Mouse (Mus musculus) c-Kit-positive CD71-negative TER-119-negative erythroid progenitor cells, embryonic 14.5 days (primary cell): ENCODE results near the gene Smim5.
"Not testable (repeated sequence)": the region's sequence is repeated elsewhere in the genome, so short reads cannot be mapped to it uniquely, and the experiment has no call there.

Experiments used
- DNase-seq: peaks from one replicate; pipeline ENCODE4 v3.0.0-alpha.2; 2013; ENCODE audit warnings: low read depth

The Smim5 gene

DNA sequence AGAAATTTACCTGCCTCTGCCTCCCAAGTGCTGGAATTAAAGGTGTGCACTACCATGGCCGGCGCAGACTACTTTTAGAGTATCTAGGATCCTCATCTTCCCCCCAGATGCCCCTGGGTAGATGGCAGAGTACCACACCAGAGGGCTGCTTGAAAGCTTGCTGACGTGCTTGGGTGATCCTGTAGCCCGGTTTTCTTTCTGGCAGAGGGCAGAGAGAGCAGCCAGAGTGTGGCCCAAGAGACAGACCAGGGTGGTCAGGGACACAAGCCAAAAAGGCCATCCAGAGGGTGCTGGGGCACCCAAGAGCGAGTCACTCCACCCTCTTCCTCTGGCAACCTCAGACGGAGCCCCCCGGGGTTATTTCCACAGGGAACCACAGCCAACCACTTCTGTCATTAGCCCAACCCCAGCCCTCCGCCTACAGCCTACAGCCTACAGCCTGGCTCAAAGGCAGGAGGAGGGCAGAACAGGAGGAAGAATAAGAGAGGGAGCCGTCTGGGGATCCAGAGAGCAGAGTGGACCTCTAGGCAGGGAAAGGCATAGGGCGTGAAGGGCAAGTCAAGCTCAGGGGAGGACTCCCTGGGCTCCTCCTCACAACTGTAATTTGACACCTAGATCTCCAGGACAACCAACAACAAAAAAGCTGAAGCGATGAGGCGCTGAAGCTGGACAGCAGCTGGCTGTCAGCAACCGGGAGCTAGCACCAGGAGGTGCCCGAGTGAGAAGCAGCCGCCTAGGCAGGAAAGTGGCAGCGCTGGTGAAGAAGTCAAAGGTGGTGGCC, at the start of gene Smim5:
Smim5 (plus strand) TSS at position 481 of the 781 bp plus-strand sequence.
- DNase-seq, result no peak

DNA sequence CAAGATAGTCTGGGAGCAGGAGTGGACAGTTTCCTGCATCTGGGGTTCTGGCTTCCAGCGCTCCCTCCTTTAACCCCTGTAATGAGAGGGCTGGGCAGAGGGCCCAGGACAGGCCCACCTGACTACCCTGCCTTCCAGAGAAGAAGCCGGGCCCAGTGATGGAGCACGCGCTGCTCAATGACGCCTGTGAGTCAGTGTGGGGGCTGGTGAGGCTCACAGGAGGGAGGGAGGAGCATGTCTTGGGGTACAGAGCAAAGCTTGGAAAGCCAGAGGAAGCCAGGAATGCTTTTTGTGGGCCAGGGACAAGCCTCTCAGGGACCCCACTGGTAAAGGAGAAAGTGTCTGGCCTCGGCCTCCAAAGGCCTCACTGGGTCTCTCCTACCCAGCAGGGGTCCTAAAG, 45.1 kb upstream of the Smim5 start:
- DNase-seq, result no peak

DNA sequence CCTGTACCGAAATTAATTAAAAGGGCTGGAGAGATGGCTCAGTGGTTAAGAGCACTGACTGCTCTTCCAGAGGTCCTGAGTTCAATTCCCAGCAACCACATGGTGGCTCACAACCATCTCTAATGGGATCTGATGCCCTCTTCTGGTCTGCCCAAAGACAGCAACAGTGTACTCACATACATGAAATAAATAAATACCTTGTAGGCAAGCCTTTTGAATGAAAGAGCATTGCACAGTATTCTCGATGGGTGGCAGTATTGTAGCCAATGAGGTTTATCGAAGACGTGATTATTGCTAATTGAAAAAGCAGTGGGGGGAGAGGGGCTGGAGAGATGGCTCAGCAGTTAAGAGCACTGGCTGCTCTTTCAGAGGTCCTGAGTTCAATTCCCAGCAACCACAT, 42.6 kb upstream of the Smim5 start:
- not testable (repeated sequence) for DNase-seq

DNA sequence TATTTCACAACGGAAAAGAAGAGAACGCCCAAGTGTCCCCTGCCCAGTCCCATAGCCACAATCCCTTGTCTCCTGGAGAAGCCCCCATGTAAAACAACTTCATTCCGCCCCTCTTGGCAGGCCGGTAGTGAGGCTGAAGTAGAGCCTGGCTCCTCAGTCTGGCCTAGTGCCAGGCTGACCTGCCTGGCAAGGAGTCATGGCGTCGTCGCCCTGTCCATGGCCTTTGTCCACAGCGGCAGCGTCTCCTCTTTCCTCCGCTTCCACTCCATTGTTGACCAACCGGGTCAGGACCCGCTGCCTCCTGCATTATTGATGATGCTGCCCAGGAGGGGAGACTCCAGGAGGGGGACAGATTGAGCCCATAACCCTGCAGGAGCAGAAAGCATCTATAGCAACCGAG, 41.8 kb upstream of the Smim5 start:
- no peak for DNase-seq

DNA sequence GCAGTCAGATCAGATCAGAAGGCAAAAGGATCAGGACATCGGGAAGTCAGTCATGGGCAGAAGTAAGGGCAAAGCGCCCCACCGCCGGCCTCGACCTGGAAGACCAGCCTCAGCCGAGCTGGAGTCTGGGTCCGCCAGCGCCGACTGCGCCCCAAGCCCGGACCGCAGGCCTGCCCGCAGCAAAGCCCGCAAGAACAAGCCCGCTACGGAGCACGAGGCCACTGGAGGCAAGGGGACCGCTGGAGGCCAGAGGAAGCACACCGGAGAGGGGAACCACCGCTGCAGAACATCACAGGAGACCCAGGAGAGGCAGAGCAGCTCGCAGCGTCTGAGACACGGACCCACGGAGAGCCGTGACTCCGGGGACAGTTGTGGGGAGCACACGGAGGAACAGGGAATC, 41.4 kb upstream of the Smim5 start, which contains the start of gene Myo15b:
Myo15b (plus strand) TSS at position 53 of the 400 bp plus-strand sequence.
- no peak for DNase-seq

DNA sequence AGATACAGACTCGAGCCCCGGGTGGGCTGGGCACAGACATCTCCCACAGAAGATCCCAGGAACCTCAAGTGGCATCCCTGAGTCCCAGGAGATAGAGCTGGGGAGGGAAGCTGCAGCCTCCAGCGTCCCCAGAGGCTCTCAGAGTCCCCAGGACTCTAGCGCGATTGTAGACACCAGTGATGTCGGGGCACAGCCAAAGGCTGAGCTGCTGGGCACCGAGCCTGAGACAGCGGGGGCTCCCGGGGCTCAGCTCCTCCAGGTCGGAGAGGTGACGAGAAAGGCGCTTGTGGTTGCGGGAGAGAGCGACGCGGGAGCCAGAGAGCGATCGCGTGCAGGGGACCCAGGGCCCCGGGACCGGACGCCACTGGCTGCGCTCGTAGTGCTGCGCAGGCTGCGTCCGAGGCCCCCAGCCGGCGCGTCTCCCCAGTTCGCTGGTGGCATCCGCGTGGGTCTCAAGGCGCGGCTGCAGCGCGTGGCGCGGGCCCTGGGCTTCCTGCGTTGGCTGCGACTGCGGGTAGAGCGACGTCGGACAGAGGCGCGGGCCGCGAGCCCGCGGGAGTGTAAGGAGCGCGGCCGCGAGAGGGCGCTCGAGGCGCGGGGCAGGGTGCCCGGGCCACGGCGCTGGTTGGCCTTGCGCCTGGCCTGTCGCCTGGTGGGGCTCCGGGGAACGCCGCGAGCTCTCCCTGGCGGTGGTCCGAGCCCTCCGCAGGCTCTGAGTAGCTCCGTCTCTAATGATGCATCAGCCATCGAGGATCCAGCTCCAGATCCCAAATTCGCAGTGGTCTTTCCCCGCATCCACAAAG, 40.4 kb upstream of the Smim5 start:
- peak; percentile 77 for DNase-seq

DNA sequence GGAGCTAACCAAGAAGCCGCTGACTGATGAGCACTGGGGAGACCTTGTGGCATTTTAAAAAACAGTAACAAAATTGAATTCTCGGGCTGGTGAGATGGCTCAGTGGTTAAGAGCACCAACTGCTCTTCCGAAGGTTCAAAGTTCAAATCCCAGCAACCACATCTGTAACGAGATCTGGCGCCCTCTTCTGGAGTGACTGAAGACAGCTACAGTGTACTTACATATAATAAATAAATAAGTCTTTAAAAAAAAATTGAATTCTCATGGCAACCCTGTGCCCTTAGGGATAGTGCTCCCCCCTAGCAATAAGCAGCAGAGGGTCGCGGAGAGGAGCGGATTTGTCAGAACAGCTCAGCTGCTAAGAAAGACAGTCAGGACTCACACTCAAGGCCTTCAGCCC, 35.9 kb upstream of the Smim5 start:
- no peak for DNase-seq

DNA sequence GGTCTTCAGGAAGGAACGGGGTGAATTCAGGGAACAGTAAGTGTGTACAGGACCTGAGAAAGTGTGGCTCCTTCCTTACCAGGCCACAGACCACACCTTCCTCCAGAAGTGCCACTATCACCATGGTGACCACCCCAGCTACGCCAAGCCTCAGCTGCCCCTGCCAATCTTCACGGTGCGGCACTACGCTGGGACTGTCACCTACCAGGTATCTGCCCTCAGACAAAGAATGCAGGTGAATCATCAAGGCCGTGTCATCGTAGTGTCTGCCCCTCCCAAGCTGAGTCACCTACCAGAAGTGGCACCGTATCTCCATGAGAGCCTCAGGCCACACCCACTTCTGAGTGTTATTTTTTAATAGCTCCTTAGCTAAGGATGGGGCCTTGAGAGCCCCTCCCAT, 30.4 kb upstream of the Smim5 start:
- peak; percentile 50 for DNase-seq

DNA sequence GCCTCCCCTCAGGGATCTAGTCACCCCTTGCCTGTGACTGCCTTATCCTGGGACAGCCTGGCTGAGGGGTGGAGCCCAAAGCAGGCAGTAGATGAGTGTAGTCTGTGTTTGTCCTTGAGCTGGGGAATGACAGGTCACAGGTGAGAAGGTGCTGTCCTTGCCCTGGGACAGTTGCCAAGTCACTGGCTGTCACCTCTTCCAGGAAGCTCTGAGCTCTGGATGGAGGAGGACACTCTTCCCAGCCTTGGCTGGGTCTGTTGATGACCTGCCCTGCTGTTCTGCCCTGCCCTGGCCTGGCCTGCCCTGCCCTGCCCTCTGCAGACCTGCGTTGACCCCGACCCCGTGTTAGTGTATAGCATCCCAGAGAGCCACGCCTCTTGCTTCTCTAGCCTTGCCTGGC, 27.3 kb upstream of the Smim5 start:
- DNase-seq, result no peak

DNA sequence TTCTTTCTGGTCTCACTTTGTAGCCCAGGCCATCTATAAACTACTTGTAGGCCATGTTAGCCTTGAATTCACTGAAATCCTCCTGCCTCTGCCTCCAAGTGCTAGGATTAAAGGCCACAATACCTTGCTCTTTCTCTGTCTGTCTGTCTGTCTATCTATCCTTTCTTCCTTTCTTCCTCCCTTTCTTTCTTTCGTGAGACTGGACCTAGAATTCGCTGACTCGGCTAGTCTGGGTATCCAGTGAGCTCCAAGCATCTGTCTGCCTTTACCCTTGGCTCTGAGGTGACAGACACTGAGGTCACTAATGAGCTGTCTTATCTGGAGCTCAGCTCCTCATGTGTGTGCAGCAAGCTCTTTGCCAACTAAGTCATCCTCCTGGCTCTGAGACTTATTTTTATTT, 23.8 kb upstream of the Smim5 start:
- no peak for DNase-seq

DNA sequence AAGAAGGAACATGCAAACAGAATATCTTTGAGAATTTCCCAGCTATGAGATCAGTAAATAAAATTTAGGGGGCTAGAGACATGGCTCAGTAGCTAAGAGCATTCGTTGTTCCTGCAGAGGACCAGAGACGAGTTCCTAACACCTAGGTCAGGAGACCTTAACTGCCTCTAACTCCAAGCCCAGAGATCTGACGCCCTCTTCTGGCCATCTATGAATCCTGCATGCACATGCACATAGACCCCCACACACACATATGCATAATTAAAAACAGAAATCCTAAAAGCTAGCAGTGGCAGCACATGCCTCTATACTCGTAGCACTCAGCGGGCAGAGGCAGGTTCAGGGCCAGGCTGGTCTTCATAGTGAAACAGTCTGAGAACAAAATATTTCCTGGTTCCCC, 23.3 kb upstream of the Smim5 start:
- no peak for DNase-seq

DNA sequence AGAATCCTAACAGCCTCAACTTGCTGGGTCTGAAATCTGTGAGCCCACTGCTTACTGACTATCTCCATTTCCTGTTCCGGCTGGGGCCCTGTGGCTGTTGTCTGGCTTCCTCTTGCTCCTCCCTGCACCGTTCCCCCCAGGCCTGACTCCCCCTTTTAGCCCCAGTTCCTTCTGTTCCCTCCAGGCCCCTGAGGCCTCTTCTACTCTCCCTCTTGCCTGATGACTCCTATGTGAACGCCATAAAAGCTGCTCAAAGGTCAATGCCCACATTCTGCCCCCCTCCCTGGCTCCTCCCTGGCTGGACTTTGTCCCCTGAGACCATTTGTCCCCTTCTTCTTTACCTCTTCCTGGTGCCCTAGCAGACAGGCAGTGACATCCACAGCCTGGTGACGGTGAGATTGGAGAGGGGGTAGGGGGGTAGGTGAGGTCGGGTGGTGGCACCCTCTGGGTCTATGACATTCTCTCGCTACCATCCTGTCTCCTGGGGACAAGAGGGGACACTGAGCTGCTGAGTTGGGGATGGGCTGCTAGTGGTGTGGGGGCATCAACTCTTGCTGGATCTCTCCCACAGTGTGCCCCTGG, 22.5 kb upstream of the Smim5 start:
- no peak for DNase-seq

DNA sequence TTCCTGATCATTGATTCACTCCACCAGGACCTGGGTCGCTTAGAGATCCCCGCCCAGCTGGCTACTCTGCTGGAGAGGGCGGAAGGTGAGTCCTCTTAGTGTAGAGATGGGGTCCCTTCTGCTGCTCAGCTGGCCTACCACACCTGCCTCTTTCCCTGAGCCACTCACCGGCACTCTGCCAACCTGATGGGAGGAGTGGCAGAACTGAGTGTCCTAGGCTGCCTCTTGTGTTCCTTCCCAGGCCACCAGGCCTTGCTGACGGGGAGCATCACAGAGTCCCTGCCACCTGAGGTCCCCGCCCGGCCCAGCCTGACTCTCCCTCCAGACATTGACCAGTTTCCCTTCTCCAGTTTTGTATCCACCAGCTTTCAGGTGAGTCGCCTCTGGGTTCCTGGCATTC, 21.7 kb upstream of the Smim5 start:
- DNase-seq, result no peak

DNA sequence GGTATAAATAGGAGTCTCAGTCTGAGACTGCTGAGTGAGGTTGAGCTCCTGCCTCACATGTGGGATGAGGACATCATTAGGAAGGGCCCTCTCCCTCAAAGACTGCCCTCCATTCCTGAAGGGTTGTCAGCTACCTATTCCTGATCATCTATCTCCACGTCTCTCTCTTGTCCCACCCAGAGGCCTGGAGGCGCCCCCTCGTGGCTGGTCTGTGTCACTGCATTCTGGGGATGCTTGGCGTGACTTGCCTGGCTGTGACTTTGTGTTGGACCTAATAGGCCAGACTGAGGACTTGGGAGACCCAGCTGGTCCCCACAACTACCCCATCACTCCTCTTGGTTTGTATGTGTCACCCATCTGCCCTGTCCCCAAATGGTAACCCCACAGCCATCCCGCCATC, 18.8 kb upstream of the Smim5 start:
- DNase-seq, result no peak

DNA sequence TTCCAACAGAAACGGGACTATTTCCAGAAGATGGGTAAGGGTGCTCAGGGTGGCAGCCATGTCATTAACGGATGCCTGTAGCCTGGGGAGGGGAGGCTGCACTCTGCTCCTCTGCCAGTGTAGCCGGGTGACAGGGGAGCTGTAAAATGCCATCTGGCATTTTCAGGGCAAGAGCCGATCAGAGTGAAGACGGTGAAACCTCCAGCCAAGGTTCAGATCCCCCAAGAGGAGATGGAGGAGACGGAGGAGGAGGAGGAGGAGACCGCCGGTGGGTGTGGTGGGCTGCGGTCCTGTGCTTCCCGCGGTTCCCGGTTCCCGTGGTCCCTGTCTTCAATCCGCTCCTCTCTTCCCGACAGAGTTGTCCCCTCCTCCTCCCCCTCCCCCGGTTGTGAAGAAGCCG, 16.5 kb upstream of the Smim5 start:
- no peak for DNase-seq

DNA sequence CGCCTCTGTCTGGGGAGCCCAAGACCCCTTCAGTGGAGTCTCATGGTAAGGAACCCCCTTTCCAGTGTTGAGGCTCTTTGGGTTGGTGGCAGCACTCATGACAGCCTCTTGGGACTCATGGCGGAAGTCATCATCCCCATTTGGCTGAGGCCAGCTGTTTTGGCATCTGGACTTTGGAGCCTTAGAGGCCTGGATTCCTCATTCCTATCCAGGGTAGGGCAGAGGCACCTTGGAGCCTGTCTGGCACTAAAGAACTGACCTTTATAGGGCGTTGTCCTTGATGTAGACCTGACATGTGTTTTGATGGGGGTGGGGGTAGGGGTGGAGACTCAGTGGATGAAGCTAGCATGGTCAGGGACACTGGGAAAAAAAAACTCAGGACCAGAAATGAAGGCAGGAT, 15.4 kb upstream of the Smim5 start:
- no peak for DNase-seq

DNA sequence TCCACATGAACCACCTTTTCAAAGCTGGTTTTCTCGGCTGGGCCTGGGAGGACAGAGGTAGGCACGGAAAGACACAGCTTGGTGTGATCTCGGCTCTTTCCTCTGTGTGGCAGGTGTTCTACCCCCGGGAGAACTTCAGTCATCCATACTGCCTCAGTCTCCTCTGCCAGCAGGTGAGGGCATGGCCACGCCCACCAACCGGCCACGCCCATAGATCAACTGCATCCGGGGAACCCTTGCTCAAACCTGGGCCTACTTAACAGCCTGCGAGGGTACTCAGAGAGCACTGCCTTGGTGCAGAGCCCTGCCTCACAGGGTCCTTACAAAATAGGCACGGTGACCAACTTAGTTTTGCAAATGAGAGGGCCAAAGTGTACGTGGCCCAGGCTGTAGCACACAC, 14.5 kb upstream of the Smim5 start:
- DNase-seq, result no peak

DNA sequence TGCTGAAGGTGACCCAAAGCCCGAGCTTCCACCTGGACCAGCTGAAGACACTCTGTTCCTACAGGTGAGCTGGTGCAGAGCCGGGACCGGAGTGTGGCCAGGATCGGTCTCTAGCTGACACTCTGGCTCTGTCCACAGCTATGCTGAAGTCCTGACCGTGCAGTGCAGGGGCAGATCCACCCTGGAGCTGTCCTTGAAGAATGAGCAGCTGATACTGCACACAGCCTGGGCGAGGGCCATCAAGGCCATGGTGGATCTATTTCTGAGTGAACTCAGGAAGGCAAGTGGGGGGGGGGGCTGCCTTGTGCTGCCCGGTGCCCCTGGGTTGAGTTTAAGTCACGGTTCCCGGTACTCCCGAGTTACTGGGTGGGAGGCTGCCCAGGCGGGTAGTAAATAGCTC, 13.3 kb upstream of the Smim5 start:
- no peak for DNase-seq

DNA sequence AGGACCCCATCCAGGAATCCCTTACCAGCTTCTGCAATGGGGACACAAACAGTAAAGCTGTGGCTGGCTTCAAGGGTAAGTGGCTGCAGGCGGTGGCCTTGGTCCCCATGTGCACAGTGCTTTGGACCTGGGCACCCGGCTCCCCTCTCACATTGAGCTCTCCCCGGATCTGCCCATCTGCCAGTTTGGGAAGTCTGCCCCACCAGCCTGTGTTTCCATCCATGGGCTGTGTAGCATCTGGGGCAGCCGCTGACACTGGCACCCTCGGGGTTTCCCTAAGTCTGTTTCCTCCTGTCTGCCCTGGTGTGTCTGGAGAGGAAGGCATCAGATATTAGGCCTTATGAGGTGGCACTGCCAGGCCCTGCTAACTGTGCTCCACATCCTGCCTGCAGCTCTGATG, 11.7 kb upstream of the Smim5 start:
- DNase-seq, result no peak

DNA sequence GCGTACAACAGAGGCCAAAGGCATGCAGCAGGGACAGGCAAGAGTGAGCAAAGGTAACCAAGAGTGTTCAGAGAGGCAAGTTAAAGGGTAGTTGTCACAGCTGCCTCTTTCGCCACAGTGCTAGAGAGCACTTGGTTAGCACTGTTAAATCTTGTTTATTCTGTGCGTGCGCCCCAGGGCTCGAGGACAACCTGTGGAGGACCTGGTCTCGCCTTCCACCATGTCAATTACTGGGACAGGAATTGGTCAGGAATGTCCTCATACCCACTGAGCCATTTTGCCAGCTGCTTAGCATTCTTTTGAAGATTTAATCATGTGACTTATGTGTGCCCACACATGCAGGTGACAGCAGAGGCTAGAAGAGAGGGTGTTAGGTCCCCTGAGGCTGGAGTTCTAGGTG, 10.6 kb upstream of the Smim5 start:
- no peak for DNase-seq

DNA sequence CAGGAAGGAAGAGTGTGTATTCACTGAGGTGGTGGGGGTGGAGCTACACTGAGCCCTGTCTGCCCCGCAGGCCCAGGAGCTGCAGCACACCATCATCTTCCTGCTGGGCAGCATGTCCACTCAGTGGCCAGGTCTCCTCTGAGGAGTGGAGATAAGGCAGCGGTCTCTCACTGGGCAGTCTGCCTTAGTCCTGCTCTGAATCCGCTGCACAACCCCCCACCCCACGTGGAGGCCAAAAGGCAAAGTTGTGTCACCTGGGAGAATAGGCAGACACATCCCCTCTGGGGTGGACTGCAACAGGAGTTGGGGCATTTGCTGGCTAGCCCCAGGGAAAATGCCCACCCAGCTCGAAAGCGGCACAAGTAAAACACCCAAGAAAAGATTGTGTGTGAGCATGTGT, 7.6 kb upstream of the Smim5 start:
- DNase-seq, result no peak

DNA sequence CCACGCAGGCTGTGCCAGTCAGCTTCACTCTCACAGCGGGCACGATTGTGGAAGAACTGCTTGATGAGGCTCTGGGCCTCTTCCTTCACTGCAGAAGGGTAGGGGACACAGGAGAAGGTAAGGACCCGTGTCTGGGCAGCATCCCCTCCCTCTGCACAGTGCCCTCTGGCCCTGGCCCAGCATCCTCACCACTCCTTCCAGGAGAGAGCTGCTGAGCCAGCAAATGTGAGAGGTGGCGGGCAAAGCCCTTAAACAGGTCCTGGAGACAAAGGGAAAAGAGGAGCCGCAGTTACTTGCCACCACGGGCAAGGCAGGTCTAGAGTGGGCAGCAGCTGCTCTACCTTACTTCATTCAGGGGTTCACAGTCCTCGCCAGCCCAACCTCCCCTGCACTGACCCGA, 6.7 kb upstream of the Smim5 start:
- DNase-seq, result no peak
